Mouse (Mus musculus): ENCODE measurements around the gene Gper1.

Gene Gper1

DNA sequence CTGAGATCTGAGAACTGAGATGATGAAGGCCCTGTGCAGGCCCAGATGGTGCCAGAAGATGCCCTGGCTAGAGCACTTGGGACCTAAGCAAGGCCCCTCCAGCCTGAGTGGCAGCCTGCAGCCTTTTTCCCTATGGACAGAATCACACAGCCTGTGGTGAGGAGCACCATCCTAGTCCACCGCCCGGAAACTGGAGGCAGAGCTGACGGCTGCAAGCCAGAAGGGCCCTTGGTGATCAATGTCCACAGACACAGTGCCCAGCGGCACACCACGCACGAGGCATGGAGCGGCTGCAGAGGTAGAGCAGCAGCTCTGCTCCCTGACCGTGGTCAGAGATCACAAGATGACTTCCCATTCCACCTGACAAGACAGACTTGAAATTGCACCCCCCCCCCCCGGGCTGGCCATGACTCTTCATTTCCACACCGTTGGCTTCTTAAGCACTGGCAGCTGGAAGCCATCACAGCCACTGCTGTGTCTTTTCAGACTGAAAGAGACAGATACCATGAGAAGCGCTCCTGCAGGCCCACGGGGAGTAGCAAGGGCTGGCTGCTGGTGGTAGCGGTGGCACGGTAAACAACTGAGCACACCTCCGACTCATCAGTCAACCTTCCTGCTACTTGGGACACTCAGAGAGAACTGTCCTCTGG is 11.2 kb upstream of the Gper1 start:
- ATAC-seq (ENCODE audit: low TSS enrichment) = no peak

DNA sequence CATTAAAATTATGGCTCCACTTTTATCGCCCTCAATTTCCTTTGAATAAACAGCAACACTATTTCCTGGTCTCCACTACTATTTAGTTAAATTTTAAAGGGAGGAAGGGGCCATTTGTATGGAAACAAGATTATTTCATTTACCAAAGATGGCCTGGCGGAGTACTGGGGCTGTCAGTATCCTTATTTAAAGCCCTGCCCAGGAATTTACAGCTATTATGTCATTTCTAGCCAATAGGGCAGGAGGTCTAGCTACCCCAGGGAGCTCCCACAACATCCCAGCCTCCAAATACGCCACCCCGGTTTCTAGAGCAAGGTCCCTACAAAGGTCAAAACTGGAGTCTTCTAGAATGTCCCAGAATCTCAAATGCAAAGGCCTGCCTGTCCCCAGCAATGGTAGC is 9.4 kb upstream of the Gper1 start:
- ATAC-seq (ENCODE audit: low TSS enrichment) = no peak

DNA sequence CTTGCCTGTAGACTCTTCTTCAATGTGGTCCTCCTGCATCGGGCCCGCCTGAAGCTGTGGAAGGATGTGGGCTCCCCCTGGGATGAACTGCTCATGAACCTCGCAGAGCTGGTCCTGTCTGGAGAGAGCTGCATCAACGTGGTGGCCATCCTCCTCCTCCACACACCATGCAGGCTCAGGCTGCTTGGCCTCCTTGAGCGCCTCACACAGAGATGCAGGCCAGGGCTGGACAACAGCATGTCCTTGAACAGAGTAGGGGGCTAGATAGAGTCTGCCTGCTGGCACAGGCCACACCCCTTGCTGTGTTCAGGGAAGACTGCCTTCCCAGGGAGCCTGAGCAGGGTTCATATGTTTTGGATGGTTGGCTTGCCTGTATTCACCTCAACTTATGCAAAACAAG is 8.0 kb upstream of the Gper1 start:
- ATAC-seq (ENCODE audit: low TSS enrichment) = no peak

DNA sequence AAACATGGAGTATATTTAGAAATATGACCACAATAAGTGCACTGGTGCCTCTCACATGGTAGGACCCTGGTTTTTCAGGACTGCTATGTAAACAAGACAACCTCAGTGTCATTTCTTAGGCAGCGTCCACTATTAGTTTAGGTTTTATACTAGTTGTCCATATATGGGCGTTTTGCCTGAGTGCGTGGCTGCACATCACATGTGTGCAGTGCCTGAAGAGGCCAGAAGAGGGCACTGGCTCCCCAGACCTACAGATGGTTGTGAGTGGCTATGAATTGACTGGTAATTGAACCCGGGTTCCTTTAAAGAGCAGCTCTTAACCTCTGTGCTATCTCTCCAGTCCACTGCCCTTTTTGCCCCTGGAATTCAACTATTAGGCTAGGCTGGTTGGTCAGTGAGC is 6.0 kb upstream of the Gper1 start:
- ATAC-seq (ENCODE audit: low TSS enrichment) = no peak

DNA sequence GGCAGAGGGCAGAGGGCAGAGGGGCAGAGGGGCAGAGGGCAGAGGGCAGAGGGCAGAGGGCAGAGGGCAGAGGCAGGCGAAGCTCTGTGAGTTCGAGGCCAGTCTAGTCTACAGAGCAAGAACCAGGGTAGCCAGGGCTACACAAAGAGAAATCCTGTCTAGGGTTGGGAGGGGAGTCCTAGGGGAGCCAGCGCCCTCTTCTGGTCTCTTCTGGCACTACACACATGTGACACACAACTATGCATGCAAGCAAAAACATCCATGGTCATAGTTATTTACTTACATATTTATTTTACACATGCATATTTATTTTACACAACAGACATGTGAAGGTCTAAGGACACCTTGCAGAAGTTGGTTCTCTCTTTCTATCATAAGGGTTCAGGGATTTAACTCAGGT is 5.5 kb upstream of the Gper1 start:
- ATAC-seq (ENCODE audit: low TSS enrichment) = no peak

DNA sequence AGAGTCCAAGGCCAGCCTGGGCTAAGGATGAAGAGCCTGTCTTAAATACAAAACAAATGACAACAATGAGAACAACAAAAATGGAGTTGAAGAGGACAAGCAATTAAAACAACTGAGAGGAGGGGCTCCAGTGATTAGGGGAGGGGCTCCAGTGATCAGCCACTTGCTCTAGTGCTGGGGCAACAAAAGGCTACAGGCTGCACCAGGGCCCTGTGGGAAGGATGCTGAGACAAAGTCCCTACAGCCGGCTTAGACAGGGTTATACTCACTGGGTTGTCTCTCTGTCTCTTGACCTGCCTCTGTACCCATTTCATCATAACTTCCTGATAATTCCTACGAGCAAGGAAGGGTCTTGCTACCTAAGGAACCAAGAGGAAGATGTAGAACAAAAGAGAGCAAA is 4.8 kb upstream of the Gper1 start:
- no peak for ATAC-seq (ENCODE audit: low TSS enrichment)

DNA sequence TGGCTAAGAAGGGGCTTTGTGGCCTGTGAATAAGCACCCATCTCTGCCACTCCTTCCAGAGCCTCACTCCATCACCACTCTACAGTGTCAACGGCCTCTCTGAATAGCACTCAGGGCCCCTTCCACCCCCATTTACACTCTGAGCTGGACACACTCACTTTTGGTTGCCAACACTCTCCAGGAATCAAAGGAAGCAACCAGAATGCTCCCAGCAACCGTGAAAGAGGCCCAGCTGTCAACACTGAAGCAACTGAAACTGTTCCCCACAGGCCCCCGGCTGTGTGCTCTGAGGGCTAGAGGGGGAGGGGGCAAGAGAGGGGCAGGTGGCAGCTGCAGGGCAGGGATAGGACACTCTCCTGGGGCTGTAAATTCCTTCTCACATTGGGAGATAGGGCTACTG is 4.3 kb upstream of the Gper1 start:
- no peak for ATAC-seq (ENCODE audit: low TSS enrichment)

DNA sequence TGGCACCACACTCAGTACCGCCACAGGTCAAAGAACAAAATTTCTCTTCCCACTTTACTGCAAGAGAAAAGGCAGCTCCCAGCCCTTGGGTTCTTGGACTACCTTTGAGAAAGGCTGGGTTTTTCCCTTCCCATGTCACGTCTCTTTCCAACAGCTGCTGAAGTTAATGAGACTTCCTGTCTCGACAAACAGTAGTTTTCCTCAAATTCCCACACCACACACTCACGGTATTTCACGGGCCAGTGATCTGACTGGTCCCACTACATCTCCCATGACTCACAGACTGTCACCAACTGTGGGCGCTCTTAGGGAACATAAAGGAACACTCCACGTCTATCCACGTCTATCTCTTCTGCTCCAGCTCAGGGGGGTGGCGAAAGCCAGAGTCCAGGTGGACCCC is 2.2 kb downstream of the Gper1 start:
- ATAC-seq (ENCODE audit: low TSS enrichment) = no peak

DNA sequence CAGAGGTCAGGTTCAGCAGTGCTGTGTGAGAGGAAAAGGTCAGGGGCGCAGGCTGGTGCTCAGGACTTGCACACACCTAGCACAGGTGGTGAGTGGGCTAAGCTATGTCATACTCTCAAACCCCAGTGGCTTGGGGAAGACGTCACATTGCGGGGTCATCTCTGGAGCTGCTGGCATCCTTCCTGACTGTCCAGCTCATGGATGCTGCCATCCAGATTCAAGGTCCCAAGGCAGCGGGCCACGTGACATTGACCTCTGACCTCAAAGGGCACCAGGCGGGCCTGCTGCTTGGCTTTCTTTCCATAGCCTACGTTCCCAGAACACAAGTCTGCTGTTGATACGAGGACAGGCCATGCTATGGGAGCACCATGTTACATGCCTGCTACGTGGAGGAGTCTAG is 4.0 kb downstream of the Gper1 start:
- no peak for ATAC-seq (ENCODE audit: low TSS enrichment)

DNA sequence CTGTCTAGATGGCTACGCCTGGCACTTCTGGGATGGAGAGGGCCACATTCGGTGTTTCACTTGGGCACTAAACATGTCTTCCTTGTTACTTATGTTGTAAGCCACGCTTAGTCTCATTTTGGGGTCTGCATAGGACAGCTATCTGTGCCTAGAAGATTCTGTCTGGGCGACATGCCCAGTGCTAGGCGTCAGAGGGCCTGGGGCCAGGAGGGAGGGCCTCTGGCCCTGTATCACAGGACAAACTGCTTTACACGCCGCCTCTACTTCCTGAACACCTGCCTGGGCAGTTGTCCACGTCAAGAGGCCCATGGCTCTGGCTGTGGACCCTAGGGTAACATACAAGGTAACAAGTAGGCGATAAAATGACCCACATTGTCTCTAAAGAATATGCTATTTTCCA is 5.0 kb downstream of the Gper1 start:
- ATAC-seq (ENCODE audit: low TSS enrichment) = no peak

DNA sequence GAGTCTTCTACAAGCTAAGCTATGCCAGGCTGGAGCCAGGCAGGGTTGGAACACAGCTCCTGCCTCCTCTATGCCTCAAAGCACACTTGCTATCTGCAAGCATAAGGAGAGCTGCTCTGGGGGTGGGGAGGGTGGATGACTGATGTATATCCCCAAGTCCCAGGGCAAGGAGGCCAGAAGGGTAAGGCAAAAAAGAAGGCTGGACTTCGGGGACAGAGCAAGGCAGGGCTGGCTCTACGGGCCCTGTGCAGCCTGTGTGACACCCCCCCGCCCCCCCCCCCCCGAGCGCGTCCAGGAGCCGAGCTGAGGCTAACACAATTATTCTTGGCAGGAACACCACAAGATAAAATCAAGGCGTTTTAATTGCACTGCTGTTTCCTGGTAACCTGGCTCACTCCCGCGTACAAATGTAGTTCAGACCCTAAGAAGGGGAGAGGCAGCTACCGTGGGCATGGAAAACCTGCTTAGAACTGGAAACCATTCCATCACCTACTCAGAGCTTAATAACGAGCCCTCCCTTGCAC is 6.9 kb downstream of the Gper1 start:
- ATAC-seq (ENCODE audit: low TSS enrichment) = peak; percentile 58

DNA sequence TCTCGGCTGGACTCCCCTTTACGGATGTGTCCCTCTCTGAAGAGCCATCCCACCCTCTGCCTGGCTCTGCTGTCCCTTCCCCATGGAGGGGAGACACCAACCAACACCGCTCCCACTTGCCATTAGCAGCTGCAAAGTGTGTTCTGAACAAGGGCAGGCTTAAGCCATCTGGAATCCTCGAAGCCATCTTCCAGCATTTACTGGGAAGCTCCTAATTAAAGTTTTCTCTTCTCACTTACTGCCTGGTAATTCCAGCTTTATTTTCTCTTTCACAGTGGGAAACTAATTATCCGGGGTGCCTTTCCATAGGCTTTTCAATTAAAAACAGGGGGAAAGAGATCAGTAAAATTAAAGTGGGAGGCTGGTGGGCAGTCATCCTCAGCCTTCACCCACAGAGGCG is 9.4 kb downstream of the Gper1 start:
- no peak for ATAC-seq (ENCODE audit: low TSS enrichment)

DNA sequence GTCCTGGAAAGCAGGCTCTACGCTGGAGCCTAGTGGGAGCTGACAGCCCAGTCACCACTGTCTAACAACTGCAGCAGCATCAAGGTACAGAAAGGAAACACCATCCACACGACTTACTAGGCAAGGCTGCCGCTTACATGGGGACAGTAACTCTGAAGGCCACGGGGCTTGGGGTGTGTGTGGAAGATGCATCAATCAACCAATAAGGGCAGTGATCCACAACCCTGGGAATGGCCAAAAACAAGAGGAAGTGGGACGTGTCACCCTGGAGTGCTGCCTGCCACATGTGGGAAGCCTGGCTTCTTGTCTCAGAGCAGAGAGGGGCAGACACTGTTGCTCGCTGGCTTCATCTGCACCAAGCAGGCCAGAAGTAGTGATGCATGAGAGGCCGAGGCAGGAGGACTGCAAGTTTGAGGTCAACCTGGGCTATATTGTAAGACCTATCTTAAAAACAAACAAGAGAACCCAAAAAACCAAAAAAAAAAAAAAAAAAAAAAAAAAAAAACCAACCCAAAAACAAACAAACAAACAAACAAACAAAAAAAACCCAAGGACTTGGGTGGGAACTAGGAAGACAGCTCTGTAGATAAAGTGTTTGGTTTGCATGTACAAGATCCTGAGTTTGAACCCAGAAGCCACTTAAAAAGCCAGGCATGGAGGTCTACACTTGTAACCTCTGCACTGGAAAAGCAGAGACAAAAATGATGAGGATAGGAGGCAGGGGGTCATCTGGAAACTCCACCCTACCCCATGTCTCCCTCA is 10.0 kb downstream of the Gper1 start:
- ATAC-seq (ENCODE audit: low TSS enrichment) = no peak

DNA sequence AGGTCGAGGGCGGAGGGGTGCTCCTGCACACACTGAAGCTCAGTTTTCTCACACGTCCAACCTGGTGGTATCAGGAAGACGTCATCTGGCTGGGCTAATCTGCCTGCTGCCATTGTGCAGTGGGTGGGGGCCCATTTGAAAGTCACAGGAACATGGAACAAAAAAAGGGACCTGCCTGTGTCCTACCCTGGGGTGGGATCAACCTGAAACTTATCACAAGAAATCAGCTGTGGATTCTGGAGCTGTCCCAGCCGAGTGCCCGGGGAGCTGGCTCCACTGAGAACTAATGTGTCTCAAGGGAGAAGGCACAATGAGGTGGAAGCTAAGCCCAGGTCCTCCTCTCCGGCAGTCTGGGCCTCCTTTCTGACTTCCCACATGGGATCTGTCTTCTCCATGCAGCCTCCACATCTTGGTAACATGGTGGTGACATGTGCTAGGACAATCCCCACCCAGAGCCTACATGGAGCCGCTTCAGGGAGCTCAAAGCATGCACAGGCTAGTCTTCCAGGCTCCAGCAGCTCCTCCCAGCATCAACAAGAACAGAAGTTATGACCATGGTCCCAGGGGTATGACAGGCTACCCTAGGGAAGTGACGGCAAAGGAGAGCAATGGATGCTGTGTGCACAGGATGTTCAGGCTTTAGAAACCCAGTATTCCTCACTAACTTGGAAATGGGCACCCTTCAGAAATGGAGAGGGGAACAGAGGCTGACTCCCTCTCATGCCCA is 11.1 kb downstream of the Gper1 start:
- no peak for ATAC-seq (ENCODE audit: low TSS enrichment)

DNA sequence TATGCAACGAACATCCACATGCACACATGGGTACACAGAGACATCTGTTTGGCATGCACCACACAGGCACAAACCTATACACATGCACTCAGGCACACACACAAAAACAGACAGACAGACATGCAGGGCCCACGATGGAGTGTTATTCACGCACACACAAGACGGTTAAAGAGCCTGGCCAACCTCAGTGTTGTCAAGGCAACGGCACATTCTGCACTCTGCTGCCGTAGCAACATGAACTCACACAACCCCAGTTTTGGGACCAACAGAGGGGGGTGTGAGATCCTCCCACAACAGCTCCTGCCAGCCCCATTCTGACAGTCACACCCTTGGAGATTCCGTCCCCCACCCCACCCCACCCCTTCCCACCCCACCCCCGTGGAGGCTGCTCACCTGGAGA is 12.0 kb downstream of the Gper1 start:
- peak; percentile 60 for ATAC-seq (ENCODE audit: low TSS enrichment)

DNA sequence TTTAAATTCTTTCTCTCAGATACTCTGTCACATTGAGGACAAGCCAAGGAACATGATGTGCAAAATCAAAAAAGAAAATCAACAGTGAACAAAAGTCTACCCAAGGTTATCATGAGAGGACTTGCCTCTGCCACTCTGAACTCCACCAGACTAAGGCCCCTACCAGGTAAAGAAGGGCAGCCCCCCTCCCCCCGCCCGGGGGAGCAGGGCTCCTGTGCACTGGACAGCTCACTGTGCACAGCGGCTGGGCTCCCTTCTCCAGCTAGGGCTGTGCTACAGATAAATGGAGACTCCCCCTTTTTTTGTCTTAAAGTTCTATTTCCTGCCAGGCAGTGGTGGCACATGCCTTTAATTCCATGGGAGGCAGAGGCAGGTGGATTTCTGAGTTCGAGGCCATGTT is 14.8 kb downstream of the Gper1 start:
- ATAC-seq (ENCODE audit: low TSS enrichment) = no peak

DNA sequence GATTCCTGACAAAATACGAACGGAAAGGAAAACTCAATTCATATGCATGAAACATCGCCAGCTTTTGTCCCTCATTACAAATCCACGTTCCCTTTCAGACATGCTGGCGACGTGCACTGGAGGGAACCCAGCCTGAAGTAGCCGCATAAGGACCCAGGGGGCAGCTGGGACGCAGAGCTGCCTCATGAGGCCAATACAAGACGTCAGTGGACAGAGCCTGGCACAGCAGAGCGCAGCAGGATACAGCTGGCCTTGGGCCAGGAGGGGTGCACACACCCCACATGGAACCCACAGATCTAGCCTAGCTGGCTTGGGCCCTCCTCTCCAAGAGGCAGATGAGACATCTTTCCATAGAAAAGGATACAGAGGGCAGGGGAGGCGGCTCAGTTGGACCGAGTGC is 15.5 kb downstream of the Gper1 start:
- ATAC-seq (ENCODE audit: low TSS enrichment) = no peak

DNA sequence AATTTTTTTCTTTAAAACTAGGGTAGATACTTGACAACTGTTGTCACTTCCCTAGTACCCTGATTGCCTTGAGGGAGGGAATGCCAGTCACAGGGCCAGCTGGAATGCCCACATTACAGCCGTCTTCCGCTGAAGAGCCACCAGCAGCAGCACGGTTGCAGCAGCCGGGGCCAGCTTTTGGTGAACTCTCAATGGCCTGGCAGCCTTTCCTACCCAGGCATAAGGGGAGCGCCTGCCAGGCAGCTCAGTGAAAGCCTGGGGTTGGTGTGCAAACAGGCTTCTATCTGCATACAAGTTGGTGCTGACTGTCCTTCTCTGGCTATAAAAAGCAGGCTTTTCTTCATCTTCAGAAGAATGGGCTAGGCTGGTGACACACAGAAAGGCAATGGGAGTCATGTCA is 17.5 kb downstream of the Gper1 start:
- peak; percentile 48 for ATAC-seq (ENCODE audit: low TSS enrichment)

DNA sequence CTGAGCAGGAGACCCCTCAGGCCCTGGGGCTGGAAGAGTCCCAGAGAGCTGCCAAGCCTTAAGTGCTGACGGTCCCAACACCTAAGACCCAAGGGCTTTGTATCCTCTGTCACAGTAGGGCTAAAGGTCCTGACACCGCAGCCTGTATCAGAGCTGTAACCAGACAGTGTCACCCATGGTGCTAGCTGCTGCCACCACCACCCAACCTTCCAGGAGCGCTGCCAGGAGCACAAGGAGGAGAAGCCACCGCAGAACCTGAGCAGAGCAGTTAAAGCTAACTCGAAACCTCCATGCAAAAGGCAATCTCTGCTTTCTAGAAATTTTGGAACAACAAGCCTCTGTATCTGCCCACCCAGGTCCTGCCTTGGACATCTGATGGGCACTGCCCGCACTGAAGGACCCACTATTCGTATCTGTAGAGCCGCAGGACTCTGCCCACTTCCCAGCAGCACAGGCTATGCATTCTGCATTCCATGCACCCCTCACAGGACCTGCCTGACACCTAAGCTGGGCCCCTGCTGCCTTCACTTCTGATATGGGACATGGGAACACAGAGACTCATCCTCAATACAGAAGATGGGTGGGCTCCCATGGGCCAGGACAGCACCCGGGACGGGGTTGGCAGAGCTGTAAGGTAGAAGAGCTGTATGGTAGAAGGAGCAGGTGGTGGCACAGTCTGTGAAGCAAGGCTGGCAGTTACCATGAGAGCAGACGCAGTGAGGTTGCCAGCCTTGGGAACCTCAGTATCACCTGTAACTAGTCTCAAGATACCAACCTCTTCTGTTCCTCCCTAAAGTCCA is 18.2 kb downstream of the Gper1 start:
- no peak; the same call in 1 of the 2 replicates for ATAC-seq (ENCODE audit: low TSS enrichment)

DNA sequence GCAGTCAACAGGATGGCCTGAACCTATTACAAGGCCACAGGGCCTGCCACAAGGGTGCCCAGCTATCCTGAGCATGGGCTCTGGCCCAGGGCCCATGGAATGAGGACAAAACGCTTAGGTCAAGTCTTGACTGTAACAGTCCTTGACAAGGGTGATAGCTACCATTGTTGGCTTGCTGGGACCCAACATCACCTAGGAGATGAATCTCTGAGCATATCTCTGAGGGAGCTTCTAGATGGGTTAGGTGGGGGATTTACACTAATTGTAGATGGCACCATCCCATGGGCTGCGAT is 18.7 kb downstream of the Gper1 start:
- no peak for ATAC-seq (ENCODE audit: low TSS enrichment)

DNA sequence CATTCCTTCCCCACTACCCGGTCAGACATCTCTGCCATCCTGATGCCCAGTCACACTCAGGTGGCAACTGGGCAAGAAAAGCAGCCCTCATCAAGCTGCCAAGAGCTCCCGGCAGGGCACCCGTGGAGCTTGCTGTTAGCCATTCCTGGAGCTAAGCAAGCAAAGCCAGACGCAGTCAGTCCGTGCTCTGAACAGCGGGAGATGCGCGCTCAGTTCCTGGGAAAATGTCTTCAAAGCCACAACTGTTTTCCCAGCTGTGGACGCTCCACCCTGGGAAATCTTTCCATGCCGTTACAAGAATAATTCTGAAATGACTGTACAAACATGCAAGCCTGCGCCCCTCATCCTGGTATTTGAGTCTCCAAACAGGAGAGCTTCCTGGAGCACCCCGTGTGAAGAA is 19.5 kb downstream of the Gper1 start:
- ATAC-seq (ENCODE audit: low TSS enrichment) = no peak

DNA sequence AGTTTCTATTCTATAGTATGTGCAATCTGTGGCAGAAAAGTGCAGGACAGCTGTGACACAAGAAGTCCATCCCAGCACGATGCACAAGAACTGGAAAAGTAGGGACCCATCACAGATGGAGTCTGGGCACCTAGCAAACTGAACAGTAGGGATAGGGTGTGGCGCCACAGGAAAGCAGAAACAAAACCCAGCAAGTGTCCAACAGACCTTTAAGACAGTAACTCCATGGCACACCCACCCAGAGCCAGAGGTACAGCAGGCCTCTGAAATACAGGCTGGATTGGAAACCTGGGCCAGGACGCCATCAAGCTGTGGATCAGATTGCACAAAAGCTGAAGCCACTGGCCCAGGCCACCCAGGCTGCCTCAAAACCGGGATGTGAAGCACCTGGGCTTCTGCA is 20.0 kb downstream of the Gper1 start:
- no peak for ATAC-seq (ENCODE audit: low TSS enrichment)

All from frontal cortex, adult (tissue).